Mouse (Mus musculus) fibroblast of lung, adult 2 months (primary cell): ENCODE results near the gene Katnal1.
A peak's percentile ranks its signal among the peaks of the same experiment; 100 is the strongest.

Source experiments
- DNase-seq: peaks from one replicate; pipeline ENCODE4 v3.0.0-alpha.2; 2011; ENCODE audit warnings: low read depth

Gene Katnal1

GRCm38 (mm10) chr5:148879218-148879617, 49.9 kb downstream of the Katnal1 start:
- DNase-seq = no peak

GRCm38 (mm10) chr5:148873116-148873515, 56.0 kb downstream of the Katnal1 start:
- DNase-seq = no peak

GRCm38 (mm10) chr5:148869583-148869982, 59.5 kb downstream of the Katnal1 start:
- no peak for DNase-seq

- no peak for DNase-seq
Measured at GRCm38 (mm10) chr5:148867766-148868165, 61.4 kb downstream of the Katnal1 start.

- no peak for DNase-seq
Measured at GRCm38 (mm10) chr5:148867171-148867570, 61.9 kb downstream of the Katnal1 start.

GRCm38 (mm10) chr5:148866571-148866970, 62.5 kb downstream of the Katnal1 start:
- no peak for DNase-seq

- DNase-seq = no peak
Measured at GRCm38 (mm10) chr5:148863409-148863808, 65.7 kb downstream of the Katnal1 start.

- DNase-seq = no peak
Measured at GRCm38 (mm10) chr5:148862853-148863252, 66.3 kb downstream of the Katnal1 start.

- no peak for DNase-seq
Measured at GRCm38 (mm10) chr5:148862136-148862535, 67.0 kb downstream of the Katnal1 start.

GRCm38 (mm10) chr5:148857522-148857921, 71.6 kb downstream of the Katnal1 start:
- DNase-seq = no peak

GRCm38 (mm10) chr5:148855047-148855446, 74.1 kb downstream of the Katnal1 start:
- DNase-seq = no peak

- DNase-seq = no peak
Measured at GRCm38 (mm10) chr5:148854166-148854565, 75.0 kb downstream of the Katnal1 start.

- DNase-seq = peak; percentile 3
Measured at GRCm38 (mm10) chr5:148849516-148849915, 79.6 kb downstream of the Katnal1 start.

- no peak for DNase-seq
Measured at GRCm38 (mm10) chr5:148847032-148847431, 82.1 kb downstream of the Katnal1 start.

- no peak for DNase-seq
Measured at GRCm38 (mm10) chr5:148837069-148837468, 92.1 kb downstream of the Katnal1 start.

- peak; percentile 27 for DNase-seq
Measured at GRCm38 (mm10) chr5:148831596-148832257, 97.4 kb downstream of the Katnal1 start.

- peak; percentile 17 for DNase-seq
Measured at GRCm38 (mm10) chr5:148831141-148831547, 98.0 kb downstream of the Katnal1 start.

GRCm38 (mm10) chr5:148825732-148826131, 103.4 kb downstream of the Katnal1 start:
- DNase-seq = no peak

- no peak for DNase-seq
Measured at GRCm38 (mm10) chr5:148822772-148823171, 106.3 kb downstream of the Katnal1 start.
